Mouse (Mus musculus) hindbrain, embryonic 11.5 days (tissue): ENCODE measurements at regions not wholly inside any gene's neighbourhood (a gene's known extent, or its start where the extent isn't known, plus 50 kb on each side); places are given as distances from the start of the nearest gene placed in this dataset.

Source experiments
- ATAC-seq: fragments of 200-750 bp; cut with Nextera tagmentation; 2 replicates; pipeline ENCODE4 v1.8.0; 2017; ENCODE audit warnings: mild to moderate bottlenecking, moderate TSS enrichment, moderate library complexity; ENCODE audit not compliant: low FRiP score
- DNase-seq: peaks from one replicate; pipeline ENCODE4 v3.0.0-alpha.2; 2015; ENCODE audit warnings: low spot score
- H3K27ac ChIP-seq: fragments of 300-500 bp; sonication (generic); 2 replicates; pipeline ENCODE4 v1.5.1; 2014; ENCODE audit warnings: mild to moderate bottlenecking, low read depth, low read length
- H3K27me3 ChIP-seq: fragments of 300-500 bp; sonication (generic); 2 replicates; pipeline ENCODE4 v1.6.1; 2014; ENCODE audit warnings: mild to moderate bottlenecking, low read length, moderate library complexity, mixed read lengths; ENCODE audit not compliant: control insufficient read depth, insufficient read depth
- H3K36me3 ChIP-seq: fragments of 300-500 bp; sonication (generic); 2 replicates; pipeline ENCODE4 v1.6.1; 2014; ENCODE audit warnings: mild to moderate bottlenecking, low read length, moderate library complexity, mixed read lengths; ENCODE audit not compliant: control insufficient read depth, insufficient read depth
- H3K4me1 ChIP-seq: fragments of 300-500 bp; sonication (generic); replicated peaks from 2 replicates; pipeline ENCODE4 v1.6.1; 2014; ENCODE audit warnings: low read length, mixed read lengths; ENCODE audit not compliant: control insufficient read depth, insufficient read depth
- H3K4me2 ChIP-seq: fragments of 300-500 bp; sonication (generic); replicated peaks from 2 replicates; pipeline ENCODE4 v1.6.1; 2014; ENCODE audit warnings: mild to moderate bottlenecking, low read depth, low read length
- H3K4me3 ChIP-seq: fragments of 300-500 bp; sonication (generic); 2 replicates; pipeline ENCODE4 v1.5.1; 2014; ENCODE audit warnings: low read depth, low read length
- H3K9ac ChIP-seq: fragments of 300-500 bp; sonication (generic); 2 replicates; pipeline ENCODE4 v1.6.1; 2014; ENCODE audit warnings: low read depth, low read length
- H3K9me3 ChIP-seq: fragments of 300-500 bp; sonication (generic); 2 replicates; pipeline ENCODE4 v1.6.1; 2016; ENCODE audit warnings: low read length; ENCODE audit not compliant: control insufficient read depth
- WGBS: fragments of 180-500 bp; shearing (Covaris S2); extraction: QIAGEN DNeasy Blood & Tissue Kit; methylation state at CpG from one replicate; pipeline ENCODE4 v1.1.7; 2014; 5-methylcytosine and 5-hydroxymethylcytosine counted together

DNA sequence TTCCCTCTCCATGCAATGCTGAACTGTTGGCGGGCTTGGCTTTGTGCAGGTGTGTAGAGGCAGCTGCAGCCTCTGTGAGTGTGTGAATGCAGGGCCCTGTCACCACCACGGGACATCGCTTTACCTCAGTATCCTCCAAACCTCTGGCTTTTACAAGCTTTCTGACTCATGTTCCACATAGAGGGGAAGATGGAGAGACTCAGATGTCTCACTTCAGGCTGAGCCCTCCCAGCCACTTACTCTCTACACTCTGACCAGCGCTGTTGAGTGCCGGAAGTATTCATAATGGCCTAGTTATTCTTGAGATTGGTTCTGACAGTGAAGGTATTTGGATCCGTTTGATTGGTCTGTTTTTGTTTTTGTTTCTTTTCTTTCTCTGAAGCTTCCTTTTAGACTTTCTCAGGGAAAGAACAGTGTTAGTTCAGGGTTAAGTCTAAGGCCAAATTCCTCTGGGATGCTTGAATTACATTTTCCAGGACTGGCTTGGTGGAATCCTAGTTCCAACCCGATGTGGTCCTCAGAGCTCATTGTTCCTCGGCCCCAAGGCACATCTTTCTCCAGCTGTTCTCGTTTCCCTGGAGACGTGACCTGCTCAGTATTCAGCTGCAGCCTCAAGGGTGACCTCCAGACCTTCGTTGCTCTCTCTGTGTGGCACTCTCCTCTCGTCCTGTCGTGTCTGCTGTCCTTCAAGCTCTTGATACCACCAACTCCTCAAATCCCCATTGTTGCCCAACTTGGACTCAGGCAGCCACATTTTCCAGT is 61.7 kb upstream of the Enpp6 start:
- 18% methylated on average over 13 of the region's 13 CpGs for WGBS
- ATAC-seq (peak; percentile 61), DNase-seq (peak; percentile 72)
- Histone ChIP-seq H3K4me1 (peaks cover 6% of the 10 kb centered on the region), H3K9ac (no peak overlapping the region), H3K36me3 (no peaks in the 10 kb centered on the region), H3K4me2 (0 out of 2 replicates have a peak overlapping the region, but pooled peaks have one; percentile 0), H3K9me3 (no peaks in the 10 kb centered on the region), H3K4me3 (no peak overlapping the region), H3K27ac (no peak overlapping the region), H3K27me3 (no peaks in the 10 kb centered on the region)

DNA sequence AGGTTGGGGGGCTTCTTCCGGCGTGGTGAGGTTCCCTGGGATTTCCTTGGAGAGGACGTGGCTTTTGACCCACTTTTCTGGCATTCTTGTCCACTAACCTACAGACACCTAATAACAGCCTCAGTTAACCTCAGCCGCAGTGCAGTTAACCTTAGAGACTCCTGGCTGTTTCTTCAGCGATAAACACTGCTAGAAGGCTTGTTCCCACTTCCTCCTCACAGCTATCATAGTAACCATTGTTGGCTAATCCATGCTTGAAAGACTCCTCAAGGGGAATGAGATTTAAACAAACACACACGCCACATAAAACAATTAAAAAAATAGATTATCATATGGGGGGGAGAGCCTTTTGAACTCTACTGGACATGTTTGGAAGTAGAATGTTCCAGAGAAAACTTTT is 58.0 kb upstream of the Enpp6 start:
- no peaks in the 10 kb centered on the region for H3K9me3 ChIP-seq
- no peak overlapping the region for H3K4me2 ChIP-seq
- H3K27me3 ChIP-seq = no peaks in the 10 kb centered on the region
- no peak overlapping the region for H3K9ac ChIP-seq
- no peak overlapping the region for H3K27ac ChIP-seq
- H3K36me3 ChIP-seq = no peaks in the 10 kb centered on the region
- no peak for DNase-seq
- no peak for ATAC-seq
- H3K4me3 ChIP-seq = no peak overlapping the region
- H3K4me1 ChIP-seq = peaks cover 6% of the 10 kb centered on the region
- 78% methylated on average over 6 of the region's 6 CpGs for WGBS

DNA sequence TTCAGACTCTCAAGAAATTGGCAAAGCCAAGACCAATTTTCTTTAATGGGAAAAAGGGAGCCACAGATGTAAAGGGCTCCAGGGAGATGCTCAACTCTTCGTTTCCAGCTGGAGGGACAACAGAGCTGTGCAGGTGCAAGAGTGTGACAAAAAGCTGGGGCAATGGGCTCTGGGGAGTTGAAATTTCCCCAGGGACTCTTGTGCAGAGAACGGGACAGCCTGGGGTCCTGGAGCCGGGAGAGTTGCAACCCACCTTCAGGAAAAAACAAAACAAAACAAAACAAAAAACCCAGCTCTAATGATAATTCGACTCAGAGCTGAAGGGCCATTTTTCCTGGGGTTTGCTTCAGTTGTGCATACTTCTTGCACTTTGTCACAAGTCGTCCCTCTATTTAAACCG is 57.0 kb upstream of the Enpp6 start:
- no peaks in the 10 kb centered on the region for H3K9me3 ChIP-seq
- no peak overlapping the region for H3K27ac ChIP-seq
- H3K36me3 ChIP-seq = no peaks in the 10 kb centered on the region
- WGBS = 84% methylated on average over 6 of the region's 6 CpGs
- DNase-seq (no peak), ATAC-seq (no peak)
- H3K4me1 ChIP-seq = peaks cover 4% of the 10 kb centered on the region
- no peak overlapping the region for H3K4me3 ChIP-seq
- H3K4me2 ChIP-seq = no peak overlapping the region
- H3K27me3 ChIP-seq = no peaks in the 10 kb centered on the region
- no peak overlapping the region for H3K9ac ChIP-seq

- DNase-seq = no peak
- no peak for ATAC-seq
- H3K27ac ChIP-seq = no peak overlapping the region
- H3K9ac ChIP-seq = no peak overlapping the region
- H3K4me1 ChIP-seq = no peaks in the 10 kb centered on the region
- 91% methylated on average over 6 of the region's 6 CpGs for WGBS
- no peaks in the 10 kb centered on the region for H3K27me3 ChIP-seq
- no peaks in the 10 kb centered on the region for H3K9me3 ChIP-seq
- H3K36me3 ChIP-seq = no peaks in the 10 kb centered on the region
- no peak overlapping the region for H3K4me2 ChIP-seq
- H3K4me3 ChIP-seq = no peak overlapping the region
These were observed 55.4 kb upstream of the Enpp6 start for GRCm38 (mm10) chr8:46931267-46931666.

DNA sequence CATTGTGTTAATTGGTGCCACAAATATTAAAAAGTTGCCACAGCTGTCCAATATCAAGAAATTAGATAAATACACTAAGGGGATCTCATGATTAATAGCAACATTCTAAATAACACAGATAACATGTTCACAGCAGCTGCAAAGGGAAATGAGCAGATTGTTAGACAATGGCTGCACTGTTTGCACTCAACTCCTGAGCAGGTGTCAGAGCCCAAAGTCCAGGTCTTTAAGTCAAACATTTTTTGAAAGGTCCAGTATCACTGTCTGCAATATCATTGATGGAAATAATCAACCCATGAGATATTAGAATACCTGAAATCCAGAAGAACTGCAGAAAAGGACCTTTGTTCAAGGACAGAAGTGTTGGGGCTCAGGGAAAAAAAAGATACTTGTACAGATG is 53.4 kb upstream of the Enpp6 start:
- DNase-seq (no peak), ATAC-seq (no peak)
- no peak overlapping the region for H3K4me2 ChIP-seq
- no peaks in the 10 kb centered on the region for H3K4me1 ChIP-seq
- no peaks in the 10 kb centered on the region for H3K9me3 ChIP-seq
- H3K4me3 ChIP-seq = no peak overlapping the region
- no peak overlapping the region for H3K9ac ChIP-seq
- H3K27me3 ChIP-seq = no peaks in the 10 kb centered on the region
- H3K27ac ChIP-seq = no peak overlapping the region
- no peaks in the 10 kb centered on the region for H3K36me3 ChIP-seq

DNA sequence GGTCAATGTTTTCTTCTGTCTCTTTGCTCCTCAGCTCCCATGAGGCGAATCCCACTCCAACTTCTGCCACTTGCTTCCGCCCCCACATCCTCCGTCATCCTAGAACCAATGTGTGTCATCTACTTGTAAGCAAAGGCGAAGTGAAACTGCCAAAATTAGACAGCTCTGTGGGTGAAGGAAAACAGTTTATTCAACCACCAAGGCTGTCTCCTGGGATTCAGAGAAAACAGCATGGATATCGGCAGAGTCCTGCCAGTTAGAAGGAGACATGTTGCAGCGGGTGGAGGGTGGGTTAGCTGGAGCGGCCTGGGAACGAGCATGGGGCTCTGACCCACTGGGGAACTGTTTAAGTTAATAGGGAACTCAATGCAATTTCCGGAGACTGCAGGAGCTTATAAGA is 52.4 kb upstream of the Enpp6 start:
- WGBS = 84% methylated on average over 9 of the region's 9 CpGs
- no peak overlapping the region for H3K4me2 ChIP-seq
- no peak for DNase-seq
- no peaks in the 10 kb centered on the region for H3K36me3 ChIP-seq
- no peak overlapping the region for H3K4me3 ChIP-seq
- H3K27me3 ChIP-seq = no peaks in the 10 kb centered on the region
- H3K9ac ChIP-seq = no peak overlapping the region
- ATAC-seq = no peak
- H3K27ac ChIP-seq = no peak overlapping the region
- H3K9me3 ChIP-seq = no peaks in the 10 kb centered on the region
- no peaks in the 10 kb centered on the region for H3K4me1 ChIP-seq

DNA sequence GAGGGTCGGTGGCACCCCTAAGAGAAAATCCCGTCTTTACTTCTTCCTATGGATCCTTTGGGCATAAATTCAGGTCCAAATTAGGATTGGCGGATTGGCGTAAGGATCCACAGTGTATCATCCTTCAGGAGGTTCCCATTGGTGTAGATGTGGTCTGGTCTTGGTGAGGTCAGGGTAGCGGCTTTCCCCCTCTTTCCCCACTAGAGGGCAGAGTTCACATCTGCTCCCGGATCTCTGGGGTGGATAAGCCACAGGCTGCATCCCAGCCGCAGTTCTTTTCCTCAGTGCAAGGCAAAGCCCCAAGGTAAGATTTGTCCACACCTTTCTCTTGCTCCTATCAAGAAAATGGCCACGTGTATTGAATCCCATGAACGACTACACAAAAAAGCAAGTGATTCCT is 51.8 kb upstream of the Enpp6 start:
- Histone ChIP-seq H3K9me3 (no peaks in the 10 kb centered on the region), H3K27me3 (no peaks in the 10 kb centered on the region), H3K9ac (no peak overlapping the region), H3K4me1 (no peaks in the 10 kb centered on the region), H3K36me3 (no peaks in the 10 kb centered on the region), H3K4me3 (no peak overlapping the region), H3K4me2 (no peak overlapping the region), H3K27ac (no peak overlapping the region)
- ATAC-seq (peak; percentile 80), DNase-seq (peak; percentile 78)
- 21% methylated on average over 9 of the region's 9 CpGs for whole genome bisulfite sequencing

- ATAC-seq = no peak
- 26% methylated on average over 8 of the region's 8 CpGs for WGBS
- no peak overlapping the region for H3K4me2 ChIP-seq
These were observed 50.6 kb upstream of the Enpp6 start for GRCm38 (mm10) chr8:46936039-46936438.

More at GRCm38 (mm10) chr8:46936039-46936438, 50.6 kb upstream of the Enpp6 start:
- Histone ChIP-seq H3K27me3 (no peaks in the 10 kb centered on the region), H3K4me1 (no peaks in the 10 kb centered on the region), H3K9me3 (no peaks in the 10 kb centered on the region), H3K36me3 (no peaks in the 10 kb centered on the region), H3K4me3 (no peak overlapping the region), H3K9ac (no peak overlapping the region), H3K27ac (no peak overlapping the region)
- DNase-seq = peak; percentile 22
